Mouse (Mus musculus): ENCODE measurements around the gene Gm20449.
"Not testable (repeated sequence)": the region's sequence is repeated elsewhere in the genome, so short reads cannot be mapped to it uniquely, and the experiment has no call there.

- not testable (repeated sequence) for TF ChIP-seq CTCF (IDR thresholded peaks at IDR 0.05; ENCODE audit: low read depth, low read length); GATA1 (IDR thresholded peaks at IDR 0.05; ENCODE audit: borderline replicate concordance, low read length); GATA2 (IDR thresholded peaks at IDR 0.05; ENCODE audit: borderline replicate concordance, low read depth, low read length); TAL1 (conservative IDR thresholded peaks at IDR 0.05; ENCODE audit: low read depth, low read length); POLR2AphosphoS5 (IDR thresholded peaks at IDR 0.05; ENCODE audit: insufficient replicate concordance, low read depth, low read length)
Measured at GRCm38 (mm10) chr7:41499018-41499388, 214 bp downstream of the Gm20449 start.

All from G1E (cell line).